In genomic region chr12:112677943-112678554, GRCm38 (mm10) we compare ENCODE assay signal across 8 mouse cellular contexts. TPM values are rescaled to one million over a fixed set of nuclear protein-coding genes. Genes with fewer than 3 reads are reported as not detected.
DNase-seq lines count a peak whose midpoint lies in the region; ATAC-seq lines count a peak whose summit lies in the region.

No protein-coding gene starts in this region.

- H3K9ac ChIP-seq in lung, embryonic 15.5 days = peak overlapping the region; percentile 71
- H3K9ac ChIP-seq in embryonic facial prominence, embryonic 15.5 days = peak overlapping the region; percentile 18; the same call in 1 of the 2 replicates
- peak overlapping the region; percentile 78 for H3K9ac ChIP-seq in intestine, embryonic 16.5 days (ENCODE audit: low read depth, low read length)
- peak overlapping the region; percentile 48 for H3K9ac ChIP-seq in neural tube, embryonic 14.5 days (replicated peaks; ENCODE audit: low read depth, low read length)

- H3K27me3 ChIP-seq in lung, embryonic 15.5 days = peaks cover 20% of the 10 kb centered on the region
- peaks cover 44% of the 10 kb centered on the region for H3K27me3 ChIP-seq in embryonic facial prominence, embryonic 15.5 days
- peaks cover 9% of the 10 kb centered on the region; the same call in 1 of the 2 replicates for H3K27me3 ChIP-seq in intestine, embryonic 16.5 days (replicated peaks; ENCODE audit: control insufficient read depth, insufficient read depth, low read length)
- peaks cover 18% of the 10 kb centered on the region for H3K27me3 ChIP-seq in neural tube, embryonic 14.5 days (ENCODE audit: control insufficient read depth, insufficient read depth, low read length)

- no peak for DNase-seq in lung, adult 18-20 months
- DNase-seq in layer of hippocampus, postnatal 14 days (ENCODE audit: low spot score in 2 of 2) = no peak
- DNase-seq in gastrocnemius, postnatal 25 days = no peak
- DNase-seq in thymus, postnatal 14 days = no peak

- no peak for ATAC-seq in lung, embryonic 15.5 days (ENCODE audit: borderline replicate concordance, extremely low read depth, low FRiP score, low TSS enrichment)
- ATAC-seq in embryonic facial prominence, embryonic 15.5 days (ENCODE audit: insufficient number of reproducible peaks, low FRiP score, low TSS enrichment, low read depth) = no peak
- no peak for ATAC-seq in intestine, embryonic 16.5 days
- ATAC-seq in neural tube, embryonic 14.5 days (ENCODE audit: low read depth) = no peak

- H3K36me3 ChIP-seq in lung, embryonic 15.5 days = no peaks in the 10 kb centered on the region
- no peaks in the 10 kb centered on the region for H3K36me3 ChIP-seq in embryonic facial prominence, embryonic 15.5 days
- H3K36me3 ChIP-seq in intestine, embryonic 16.5 days (ENCODE audit: control insufficient read depth, insufficient read depth, low read length) = no peaks in the 10 kb centered on the region
- no peaks in the 10 kb centered on the region for H3K36me3 ChIP-seq in neural tube, embryonic 14.5 days (ENCODE audit: control insufficient read depth, insufficient read depth, low read length)

- peak overlapping the region; percentile 97 for H3K4me2 ChIP-seq in lung, embryonic 15.5 days
- H3K4me2 ChIP-seq in embryonic facial prominence, embryonic 15.5 days (replicated peaks) = peak overlapping the region; percentile 86
- peak overlapping the region; percentile 96 for H3K4me2 ChIP-seq in intestine, embryonic 16.5 days (ENCODE audit: low read depth, low read length)
- H3K4me2 ChIP-seq in neural tube, embryonic 14.5 days (ENCODE audit: low read depth, low read length) = peak overlapping the region; percentile 94

- H3K4me3 ChIP-seq in lung, embryonic 15.5 days = peak overlapping the region; percentile 75
- peak overlapping the region; percentile 65 for H3K4me3 ChIP-seq in embryonic facial prominence, embryonic 15.5 days (replicated peaks)
- peak overlapping the region; percentile 73 for H3K4me3 ChIP-seq in intestine, embryonic 16.5 days (ENCODE audit: low read length)
- H3K4me3 ChIP-seq in neural tube, embryonic 14.5 days (ENCODE audit: low read depth, low read length) = peak overlapping the region; percentile 47

- H3K4me1 ChIP-seq in lung, embryonic 15.5 days = peaks cover 60% of the 10 kb centered on the region
- H3K4me1 ChIP-seq in embryonic facial prominence, embryonic 15.5 days = peaks cover 41% of the 10 kb centered on the region
- peaks cover 37% of the 10 kb centered on the region for H3K4me1 ChIP-seq in intestine, embryonic 16.5 days (ENCODE audit: control insufficient read depth, insufficient read depth, low read length)
- H3K4me1 ChIP-seq in neural tube, embryonic 14.5 days (ENCODE audit: control insufficient read depth, insufficient read depth, low read length) = peaks cover 20% of the 10 kb centered on the region; the same call in 1 of the 2 replicates

- no peaks in the 10 kb centered on the region for H3K9me3 ChIP-seq in lung, embryonic 15.5 days
- H3K9me3 ChIP-seq in embryonic facial prominence, embryonic 15.5 days (replicated peaks) = no peaks in the 10 kb centered on the region
- H3K9me3 ChIP-seq in intestine, embryonic 16.5 days (ENCODE audit: control insufficient read depth, low read length) = no peaks in the 10 kb centered on the region
- H3K9me3 ChIP-seq in neural tube, embryonic 14.5 days (ENCODE audit: control insufficient read depth, low read length) = no peaks in the 10 kb centered on the region

- 22% methylated on average over 19 of the region's 19 CpGs for WGBS in lung, embryonic 15.5 days
- WGBS in embryonic facial prominence, embryonic 15.5 days = 27% methylated on average over 19 of the region's 19 CpGs
- 27% methylated on average over 19 of the region's 19 CpGs for WGBS in intestine, embryonic 16.5 days
- WGBS in neural tube, embryonic 14.5 days = 17% methylated on average over 19 of the region's 19 CpGs

- peak overlapping the region; percentile 94 for H3K27ac ChIP-seq in lung, embryonic 15.5 days
- 0 out of 2 replicates have a peak overlapping the region, but pooled peaks have one; percentile 44 for H3K27ac ChIP-seq in embryonic facial prominence, embryonic 15.5 days (replicated peaks)
- H3K27ac ChIP-seq in intestine, embryonic 16.5 days (ENCODE audit: low read length) = peak overlapping the region; percentile 92
- H3K27ac ChIP-seq in neural tube, embryonic 14.5 days (ENCODE audit: low read depth, low read length) = no peak overlapping the region

RNA-seq across cellular contexts. Expression of gene Zbtb42, which starts 0.6 kb away (rescaled TPM):
- polyA plus RNA-seq in lung, embryonic 15.5 days (2015; fragmentation: Nextera tagmentation; extraction: Ambion mirVana) = 11.4 TPM in 2 replicates
- polyA plus RNA-seq in embryonic facial prominence, embryonic 15.5 days (2015; fragmentation: Nextera tagmentation; extraction: Ambion mirVana) = 4.8 and 5.6 TPM in 2 replicates
- 6.8 and 8.2 TPM in 2 replicates for polyA plus RNA-seq in intestine, embryonic 16.5 days (2015; fragmentation: Nextera tagmentation; extraction: Ambion mirVana)
- polyA plus RNA-seq in neural tube, embryonic 14.5 days (2014; fragmentation: Nextera tagmentation; extraction: Ambion mirVana) = 1.3 and 3.5 TPM in 2 replicates
- total RNA-seq in layer of hippocampus, postnatal 14 days (2021) = under 1 TPM; 0.43 to 0.55 TPM
- total RNA-seq in gastrocnemius, postnatal 25 days (2021) = 1 to 10 TPM; 1.2 to 1.9 TPM

RNA-seq across cellular contexts. Expression of gene Akt1, which starts 3.4 kb away (rescaled TPM):
- 145 and 157 TPM in 2 replicates for polyA plus RNA-seq in lung, embryonic 15.5 days (2015; fragmentation: Nextera tagmentation; extraction: Ambion mirVana)
- polyA plus RNA-seq in embryonic facial prominence, embryonic 15.5 days (2015; fragmentation: Nextera tagmentation; extraction: Ambion mirVana) = 84.9 and 112 TPM in 2 replicates
- 56.5 and 65.5 TPM in 2 replicates for polyA plus RNA-seq in intestine, embryonic 16.5 days (2015; fragmentation: Nextera tagmentation; extraction: Ambion mirVana)
- 57.9 and 59.2 TPM in 2 replicates for polyA plus RNA-seq in neural tube, embryonic 14.5 days (2014; fragmentation: Nextera tagmentation; extraction: Ambion mirVana)
- 100 to 1,000 TPM; 153 to 158 TPM for total RNA-seq in layer of hippocampus, postnatal 14 days (2021)
- 10 to 100 TPM; 63.5 to 69.7 TPM for total RNA-seq in gastrocnemius, postnatal 25 days (2021)

RNA-seq across cellular contexts. Expression of gene Siva1, which starts 33.6 kb away (rescaled TPM):
- polyA plus RNA-seq in lung, embryonic 15.5 days (2015; fragmentation: Nextera tagmentation; extraction: Ambion mirVana) = 232 and 246 TPM in 2 replicates
- 196 and 219 TPM in 2 replicates for polyA plus RNA-seq in embryonic facial prominence, embryonic 15.5 days (2015; fragmentation: Nextera tagmentation; extraction: Ambion mirVana)
- 168 and 186 TPM in 2 replicates for polyA plus RNA-seq in intestine, embryonic 16.5 days (2015; fragmentation: Nextera tagmentation; extraction: Ambion mirVana)
- polyA plus RNA-seq in neural tube, embryonic 14.5 days (2014; fragmentation: Nextera tagmentation; extraction: Ambion mirVana) = 44.7 and 46.8 TPM in 2 replicates
- total RNA-seq in layer of hippocampus, postnatal 14 days (2021) = 10 to 100 TPM; 21.6 to 23.4 TPM
- total RNA-seq in gastrocnemius, postnatal 25 days (2021) = 10 to 100 TPM; 13.4 to 16.1 TPM

RNA-seq across cellular contexts. Expression of gene Cep170b, which starts 42.2 kb away (rescaled TPM):
- 18.6 and 20.8 TPM in 2 replicates for polyA plus RNA-seq in lung, embryonic 15.5 days (2015; fragmentation: Nextera tagmentation; extraction: Ambion mirVana)
- 25.0 and 28.4 TPM in 2 replicates for polyA plus RNA-seq in embryonic facial prominence, embryonic 15.5 days (2015; fragmentation: Nextera tagmentation; extraction: Ambion mirVana)
- 12.4 and 13.2 TPM in 2 replicates for polyA plus RNA-seq in intestine, embryonic 16.5 days (2015; fragmentation: Nextera tagmentation; extraction: Ambion mirVana)
- polyA plus RNA-seq in neural tube, embryonic 14.5 days (2014; fragmentation: Nextera tagmentation; extraction: Ambion mirVana) = 33.2 and 36.1 TPM in 2 replicates
- total RNA-seq in layer of hippocampus, postnatal 14 days (2021) = 100 to 1,000 TPM; 178 to 193 TPM
- 1 to 10 TPM; 8.8 to 9.1 TPM for total RNA-seq in gastrocnemius, postnatal 25 days (2021)

RNA-seq across cellular contexts. Expression of gene Adssl1, which starts 58.2 kb away (rescaled TPM):
- 8.3 and 9.3 TPM in 2 replicates for polyA plus RNA-seq in lung, embryonic 15.5 days (2015; fragmentation: Nextera tagmentation; extraction: Ambion mirVana)
- 12.4 and 17.5 TPM in 2 replicates for polyA plus RNA-seq in embryonic facial prominence, embryonic 15.5 days (2015; fragmentation: Nextera tagmentation; extraction: Ambion mirVana)
- polyA plus RNA-seq in intestine, embryonic 16.5 days (2015; fragmentation: Nextera tagmentation; extraction: Ambion mirVana) = 2.1 and 2.7 TPM in 2 replicates
- polyA plus RNA-seq in neural tube, embryonic 14.5 days (2014; fragmentation: Nextera tagmentation; extraction: Ambion mirVana) = 2.7 and 3.4 TPM in 2 replicates
- 1 to 10 TPM; 5.3 to 5.6 TPM for total RNA-seq in layer of hippocampus, postnatal 14 days (2021)
- 100 to 1,000 TPM; 887 to 928 TPM for total RNA-seq in gastrocnemius, postnatal 25 days (2021)

Comparison
In these comparisons a context has a peak if more than half of its experiments do, and no peak if none do; other contexts are left out.
1. H3K9ac ChIP-seq: peak in every context shown above with its lines; median percentile 78 in intestine, embryonic 16.5 days; 71 in lung, embryonic 15.5 days; 48 in neural tube, embryonic 14.5 days; 18 in embryonic facial prominence, embryonic 15.5 days.